Mouse (Mus musculus) liver, adult 2 months (tissue): Measurements from ENCODE around the gene Ly9. TPM values are rescaled to one million over a fixed set of nuclear protein-coding genes. Genes with fewer than 3 reads are reported as not detected.
A peak's percentile ranks its signal among the peaks of the same experiment; 100 is the strongest.

Experiments used
- DNase-seq: peaks from one replicate; pipeline ENCODE4 v3.0.0-alpha.2; 2011; ENCODE audit warnings: low read depth, low spot score; ENCODE audit errors: extremely low read depth
- H3K27ac ChIP-seq: fragments of 200-500 bp; replicated peaks from 2 replicates; pipeline ENCODE4 v1.5.1; 2012; ENCODE audit warnings: low read depth, mild to moderate bottlenecking, control low read depth, inconsistent platforms, low read length; ENCODE audit not compliant: insufficient read depth
- H3K27me3 ChIP-seq: fragments of 200-500 bp; 2 replicates; pipeline ENCODE4 v1.6.1; 2012; ENCODE audit warnings: mild to moderate bottlenecking, moderate library complexity, low read length, inconsistent platforms; ENCODE audit not compliant: control insufficient read depth, insufficient read depth
- H3K36me3 ChIP-seq: fragments of 200-500 bp; 2 replicates; pipeline ENCODE4 v1.6.1; 2012; ENCODE audit warnings: low read length, inconsistent platforms; ENCODE audit not compliant: control insufficient read depth, insufficient read depth
- H3K4me1 ChIP-seq: fragments of 200-500 bp; 2 replicates; pipeline ENCODE4 v1.6.1; 2011; ENCODE audit warnings: low read length; ENCODE audit not compliant: control insufficient read depth, insufficient read depth
- H3K4me3 ChIP-seq: fragments of 200-500 bp; 2 replicates; pipeline ENCODE4 v1.5.1; 2011; ENCODE audit warnings: low read depth, mild to moderate bottlenecking, control low read depth, low read length, moderate library complexity; ENCODE audit not compliant: insufficient read depth
- H3K79me2 ChIP-seq: fragments of 200-500 bp; 2 replicates; pipeline ENCODE4 v1.6.1; 2012; ENCODE audit warnings: inconsistent platforms, mild to moderate bottlenecking, low read length, moderate library complexity; ENCODE audit not compliant: control insufficient read depth, insufficient read depth
- H3K9ac ChIP-seq: fragments of 200-500 bp; 2 replicates; pipeline ENCODE4 v1.6.1; 2012; ENCODE audit warnings: low read depth, mild to moderate bottlenecking, control low read depth, inconsistent platforms, low read length
- CTCF ChIP-seq: fragments of 200-500 bp; IDR thresholded peaks from 2 replicates; pipeline ENCODE4 v1.5.1; 2011; ENCODE audit warnings: low read depth, low read length, control low read depth
- POLR2A ChIP-seq: fragments of 200-500 bp; IDR thresholded peaks from 2 replicates; pipeline ENCODE4 v1.6.1; 2011; ENCODE audit warnings: low read length, control low read depth; ENCODE audit not compliant: insufficient read depth; ENCODE audit errors: extremely low read depth
- WGBS: fragments of 180-500 bp; shearing (Covaris S2); methylation state at CpG from one replicate; pipeline ENCODE4 v1.1.7; 2018; 5-methylcytosine and 5-hydroxymethylcytosine counted together
- polyA plus RNA-seq: library from polyadenylated mRNA; depleted of rRNA; stranded (reverse); fragments of >200 nt; gene quantifications from 2 replicates; pipeline ENCODE4 v1.2.3, GENCODE M21; 2012
- total RNA-seq: library from RNA; depleted of rRNA; stranded (reverse); fragments of >200 nt; gene quantifications from 2 replicates; pipeline ENCODE4 v1.2.3, GENCODE M21; 2014

Ly9 gene
- total and polyA plus RNA-seq, 2 experiments: 1.0 to 1.7 TPM

DNA sequence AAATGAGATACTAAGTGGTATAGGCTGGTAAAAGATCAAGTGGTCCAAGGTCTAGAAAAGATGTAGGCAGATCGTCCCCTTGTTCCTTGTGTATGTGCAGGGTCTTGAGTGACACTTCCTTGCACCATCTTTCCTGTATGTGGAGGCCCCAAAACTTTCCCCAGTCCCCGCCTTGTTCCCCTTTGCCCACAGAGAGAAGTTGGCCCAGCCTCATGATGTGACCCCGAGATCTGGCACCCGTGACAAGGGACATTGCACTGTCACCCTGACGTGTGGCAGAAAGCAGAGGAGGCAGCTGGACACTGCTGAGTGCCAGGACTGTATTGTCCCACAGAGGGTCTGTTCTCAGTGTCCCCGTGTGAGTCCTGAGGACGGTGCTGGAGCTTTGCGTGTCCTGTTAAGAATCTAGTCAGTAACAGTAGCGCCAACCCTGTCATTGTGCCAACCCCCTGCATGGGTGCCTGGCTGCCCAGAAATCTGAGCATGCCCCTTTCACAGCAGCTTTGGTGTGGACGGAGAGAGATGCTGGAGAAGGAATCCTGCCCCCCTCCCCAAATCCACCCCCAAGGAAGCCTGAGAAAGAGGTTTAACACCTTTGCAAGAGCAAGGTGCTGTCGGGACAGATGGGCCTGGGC is 9.8 kb upstream of the Ly9 start:
- 78% methylated on average over 11 of the region's 11 CpGs for WGBS
- DNase-seq: no peak
- no peak overlapping the region for H3K4me3 ChIP-seq
- no peaks in the 10 kb centered on the region for H3K79me2 ChIP-seq
- no peak for TF ChIP-seq POLR2A
- no peak for TF ChIP-seq CTCF
- H3K9ac ChIP-seq: no peak overlapping the region
- H3K27me3 ChIP-seq: no peaks in the 10 kb centered on the region
- H3K27ac ChIP-seq: no peak overlapping the region
- H3K36me3 ChIP-seq: no peaks in the 10 kb centered on the region
- no peaks in the 10 kb centered on the region for H3K4me1 ChIP-seq

DNA sequence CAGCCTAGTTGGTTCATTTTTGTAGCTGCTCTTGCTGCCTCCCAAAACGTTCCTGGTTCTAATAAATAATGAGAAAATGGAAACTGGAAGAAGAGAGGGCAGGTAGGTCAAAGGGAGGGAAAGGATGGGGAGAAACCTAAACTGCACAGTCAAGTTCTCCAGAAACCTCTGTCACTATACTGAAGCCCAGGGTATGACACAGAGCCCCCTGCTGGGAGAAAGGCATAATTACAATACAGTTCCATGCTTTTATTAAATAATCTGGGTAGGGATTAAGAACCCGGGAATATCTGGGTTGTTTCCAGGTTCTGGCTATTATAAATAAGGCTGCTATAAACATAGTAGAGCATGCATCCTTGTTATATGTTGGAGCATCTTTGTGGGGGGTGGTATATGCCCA is 6.8 kb upstream of the Ly9 start:
- no peaks in the 10 kb centered on the region for H3K27me3 ChIP-seq
- H3K36me3 ChIP-seq: no peaks in the 10 kb centered on the region
- no peak overlapping the region for H3K27ac ChIP-seq
- WGBS: 10% methylated on average over 2 of the region's 2 CpGs
- H3K9ac ChIP-seq: no peak overlapping the region
- H3K4me1 ChIP-seq: no peaks in the 10 kb centered on the region
- DNase-seq: no peak
- H3K79me2 ChIP-seq: no peaks in the 10 kb centered on the region
- no peak overlapping the region for H3K4me3 ChIP-seq
- TF ChIP-seq POLR2A: no peak
- TF ChIP-seq CTCF: peak; percentile 30; the same call in 1 of the 2 replicates

- WGBS: 50% methylated on average over 1 of the region's 1 CpGs
- no peak overlapping the region for H3K27ac ChIP-seq
Measured at GRCm38 (mm10) chr1:171610781-171611180, 3.6 kb upstream of the Ly9 start.

GRCm38 (mm10) chr1:171610026-171610425 is 2.8 kb upstream of the Ly9 start:
- H3K27me3 ChIP-seq: no peaks in the 10 kb centered on the region
- DNase-seq: no peak
- no peak overlapping the region for H3K9ac ChIP-seq
- H3K4me1 ChIP-seq: no peaks in the 10 kb centered on the region
- H3K36me3 ChIP-seq: no peaks in the 10 kb centered on the region
- WGBS: 96% methylated on average over 2 of the region's 2 CpGs
- H3K79me2 ChIP-seq: no peaks in the 10 kb centered on the region
- TF ChIP-seq CTCF (no peak), POLR2A (no peak)
- no peak overlapping the region for H3K4me3 ChIP-seq
- no peak overlapping the region for H3K27ac ChIP-seq

More at GRCm38 (mm10) chr1:171610781-171611180, 3.6 kb upstream of the Ly9 start:
- H3K9ac ChIP-seq: no peak overlapping the region
- no peak for DNase-seq
- H3K4me1 ChIP-seq: no peaks in the 10 kb centered on the region
- H3K36me3 ChIP-seq: no peaks in the 10 kb centered on the region
- TF ChIP-seq POLR2A: no peak
- TF ChIP-seq CTCF: no peak
- H3K4me3 ChIP-seq: no peak overlapping the region
- H3K27me3 ChIP-seq: no peaks in the 10 kb centered on the region
- no peaks in the 10 kb centered on the region for H3K79me2 ChIP-seq

DNA sequence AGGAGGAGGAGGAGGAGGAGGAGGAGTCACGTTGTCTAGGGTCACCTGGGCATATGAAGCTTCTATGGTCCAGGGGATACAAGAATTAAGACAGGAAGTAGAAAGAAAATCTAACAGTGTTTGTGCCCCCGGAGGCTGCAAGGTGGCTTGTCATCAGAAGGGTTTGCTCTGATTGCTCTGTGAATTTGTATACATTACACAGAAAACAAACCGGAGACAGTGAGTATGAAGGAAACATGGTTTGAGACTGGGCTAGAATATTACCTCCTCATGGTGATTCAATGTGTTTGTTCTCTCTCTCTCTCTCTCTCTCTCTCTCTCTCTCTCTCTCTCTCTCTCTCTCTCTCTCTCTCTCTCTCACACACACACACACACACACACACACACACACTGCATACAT is 554 bp downstream of the Ly9 start:
- H3K9ac ChIP-seq: no peak overlapping the region
- TF ChIP-seq CTCF (no peak), POLR2A (no peak)
- no peaks in the 10 kb centered on the region for H3K27me3 ChIP-seq
- H3K36me3 ChIP-seq: no peaks in the 10 kb centered on the region
- no peak overlapping the region for H3K27ac ChIP-seq
- DNase-seq: no peak
- H3K4me3 ChIP-seq: peak overlapping the region; percentile 33; the same call in 1 of the 2 replicates
- no peaks in the 10 kb centered on the region for H3K4me1 ChIP-seq
- H3K79me2 ChIP-seq: no peaks in the 10 kb centered on the region
- 69% methylated on average over 3 of the region's 3 CpGs for WGBS

DNA sequence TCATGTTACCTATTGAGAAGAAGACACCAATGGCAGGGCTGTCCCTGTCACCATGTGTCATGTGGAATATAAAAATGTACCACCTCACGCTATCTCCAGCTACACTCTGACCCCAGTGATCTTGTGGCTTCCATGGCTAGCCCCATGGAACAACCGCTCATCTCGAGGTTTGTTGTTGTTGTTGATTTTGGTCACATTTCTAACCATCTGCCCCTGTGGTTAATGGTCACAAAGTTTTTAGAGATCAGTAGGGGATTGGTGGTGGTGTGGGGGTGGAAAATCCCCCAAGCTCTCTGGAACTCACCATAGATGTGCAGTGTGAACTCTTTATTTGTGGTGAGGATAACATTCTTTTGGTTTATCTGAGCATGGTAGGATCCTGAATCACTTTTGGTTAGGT is 2.5 kb downstream of the Ly9 start:
- no peaks in the 10 kb centered on the region for H3K4me1 ChIP-seq
- no peak overlapping the region for H3K27ac ChIP-seq
- no peaks in the 10 kb centered on the region for H3K79me2 ChIP-seq
- peaks cover 5% of the 10 kb centered on the region; the same call in 1 of the 2 replicates for H3K27me3 ChIP-seq
- no peak overlapping the region for H3K4me3 ChIP-seq
- 81% methylated on average over 3 of the region's 3 CpGs for WGBS
- H3K36me3 ChIP-seq: no peaks in the 10 kb centered on the region
- DNase-seq: no peak
- no peak overlapping the region for H3K9ac ChIP-seq
- TF ChIP-seq POLR2A (no peak), CTCF (no peak)
